Mouse (Mus musculus): ENCODE data around the gene Orm2.

The Orm2 gene

GRCm38 (mm10) chr4:63362150-63362549 lies at the start of gene Orm2:
Orm2 (plus strand) TSS chr4:63362449.
- DNase-seq (ENCODE audit: low spot score) = no peak

- DNase-seq (ENCODE audit: low spot score) = no peak
These were observed 48.2 kb upstream of the Orm2 start for GRCm38 (mm10) chr4:63314063-63314462.

- DNase-seq (ENCODE audit: low spot score) = no peak
These were observed 46.0 kb upstream of the Orm2 start for GRCm38 (mm10) chr4:63316076-63316746.

GRCm38 (mm10) chr4:63319566-63319965 lies 42.7 kb upstream of the Orm2 start:
- peak; percentile 18 for DNase-seq (ENCODE audit: low spot score)

GRCm38 (mm10) chr4:63323275-63323815 lies 38.9 kb upstream of the Orm2 start:
- no peak for DNase-seq (ENCODE audit: low spot score)

- DNase-seq (ENCODE audit: low spot score) = no peak
These were observed 28.8 kb upstream of the Orm2 start for GRCm38 (mm10) chr4:63333403-63333802.

- peak; percentile 63 for DNase-seq (ENCODE audit: low spot score)
These were observed 23.7 kb upstream of the Orm2 start for GRCm38 (mm10) chr4:63338414-63339076.

- DNase-seq (ENCODE audit: low spot score) = no peak
These were observed 19.8 kb upstream of the Orm2 start for GRCm38 (mm10) chr4:63342491-63342890.

- DNase-seq (ENCODE audit: low spot score) = no peak
These were observed 18.6 kb upstream of the Orm2 start for GRCm38 (mm10) chr4:63343608-63344007.

GRCm38 (mm10) chr4:63344295-63344694 lies 18.0 kb upstream of the Orm2 start, which contains the start of gene Orm1:
Orm1 (plus strand) TSS chr4:63344560.
- no peak for DNase-seq (ENCODE audit: low spot score)

GRCm38 (mm10) chr4:63345261-63345660 lies 17.0 kb upstream of the Orm2 start:
- no peak for DNase-seq (ENCODE audit: low spot score)

- DNase-seq (ENCODE audit: low spot score) = no peak
These were observed 15.6 kb upstream of the Orm2 start for GRCm38 (mm10) chr4:63346659-63347058.

GRCm38 (mm10) chr4:63348524-63348923 lies 13.7 kb upstream of the Orm2 start:
- no peak for DNase-seq (ENCODE audit: low spot score)

GRCm38 (mm10) chr4:63355877-63356665 lies 6.2 kb upstream of the Orm2 start, which contains the start of gene Orm3:
Orm3 (plus strand) TSS chr4:63356162.
- no peak for DNase-seq (ENCODE audit: low spot score)

GRCm38 (mm10) chr4:63356981-63357570 lies 5.2 kb upstream of the Orm2 start:
- no peak for DNase-seq (ENCODE audit: low spot score)

GRCm38 (mm10) chr4:63359861-63360260 lies 2.4 kb upstream of the Orm2 start:
- no peak for DNase-seq (ENCODE audit: low spot score)

GRCm38 (mm10) chr4:63368577-63368976 lies 6.3 kb downstream of the Orm2 start:
- peak; percentile 45 for DNase-seq (ENCODE audit: low spot score)

- no peak for DNase-seq (ENCODE audit: low spot score)
These were observed 8.6 kb downstream of the Orm2 start for GRCm38 (mm10) chr4:63370897-63371296.

- peak; percentile 19 for DNase-seq (ENCODE audit: low spot score)
These were observed 9.6 kb downstream of the Orm2 start for GRCm38 (mm10) chr4:63371890-63372289.

- no peak for DNase-seq (ENCODE audit: low spot score)
These were observed 11.2 kb downstream of the Orm2 start for GRCm38 (mm10) chr4:63373404-63373803.

GRCm38 (mm10) chr4:63374331-63374730 lies 12.1 kb downstream of the Orm2 start:
- DNase-seq (ENCODE audit: low spot score) = no peak

- no peak for DNase-seq (ENCODE audit: low spot score)
These were observed 13.1 kb downstream of the Orm2 start for GRCm38 (mm10) chr4:63375367-63375766.

Data from yolk sac, embryonic 10.5 days (tissue).